Mouse (Mus musculus) liver, adult 2 months (tissue): ENCODE data around the gene Nlrc3. TPM values are rescaled to one million over a fixed set of nuclear protein-coding genes. Genes with fewer than 3 reads are reported as not detected.

Experiments used
- DNase-seq: peaks from one replicate; pipeline ENCODE4 v3.0.0-alpha.2; 2011; ENCODE audit warnings: low read depth, low spot score; ENCODE audit errors: extremely low read depth
- H3K27ac ChIP-seq: fragments of 200-500 bp; replicated peaks from 2 replicates; pipeline ENCODE4 v1.5.1; 2012; ENCODE audit warnings: low read depth, mild to moderate bottlenecking, control low read depth, inconsistent platforms, low read length; ENCODE audit not compliant: insufficient read depth
- H3K27me3 ChIP-seq: fragments of 200-500 bp; 2 replicates; pipeline ENCODE4 v1.6.1; 2012; ENCODE audit warnings: mild to moderate bottlenecking, moderate library complexity, low read length, inconsistent platforms; ENCODE audit not compliant: control insufficient read depth, insufficient read depth
- H3K36me3 ChIP-seq: fragments of 200-500 bp; 2 replicates; pipeline ENCODE4 v1.6.1; 2012; ENCODE audit warnings: low read length, inconsistent platforms; ENCODE audit not compliant: control insufficient read depth, insufficient read depth
- H3K4me1 ChIP-seq: fragments of 200-500 bp; 2 replicates; pipeline ENCODE4 v1.6.1; 2011; ENCODE audit warnings: low read length; ENCODE audit not compliant: control insufficient read depth, insufficient read depth
- H3K4me3 ChIP-seq: fragments of 200-500 bp; 2 replicates; pipeline ENCODE4 v1.5.1; 2011; ENCODE audit warnings: low read depth, mild to moderate bottlenecking, control low read depth, low read length, moderate library complexity; ENCODE audit not compliant: insufficient read depth
- H3K79me2 ChIP-seq: fragments of 200-500 bp; 2 replicates; pipeline ENCODE4 v1.6.1; 2012; ENCODE audit warnings: inconsistent platforms, mild to moderate bottlenecking, low read length, moderate library complexity; ENCODE audit not compliant: control insufficient read depth, insufficient read depth
- H3K9ac ChIP-seq: fragments of 200-500 bp; 2 replicates; pipeline ENCODE4 v1.6.1; 2012; ENCODE audit warnings: low read depth, mild to moderate bottlenecking, control low read depth, inconsistent platforms, low read length
- CTCF ChIP-seq: fragments of 200-500 bp; IDR thresholded peaks from 2 replicates; pipeline ENCODE4 v1.5.1; 2011; ENCODE audit warnings: low read depth, low read length, control low read depth
- POLR2A ChIP-seq: fragments of 200-500 bp; IDR thresholded peaks from 2 replicates; pipeline ENCODE4 v1.6.1; 2011; ENCODE audit warnings: low read length, control low read depth; ENCODE audit not compliant: insufficient read depth; ENCODE audit errors: extremely low read depth
- WGBS: fragments of 180-500 bp; shearing (Covaris S2); methylation state at CpG from one replicate; pipeline ENCODE4 v1.1.7; 2018; 5-methylcytosine and 5-hydroxymethylcytosine counted together
- polyA plus RNA-seq: library from polyadenylated mRNA; depleted of rRNA; stranded (reverse); fragments of >200 nt; gene quantifications from 2 replicates; pipeline ENCODE4 v1.2.3, GENCODE M21; 2012; rRNA removed
- total RNA-seq: library from RNA; depleted of rRNA; stranded (reverse); fragments of >200 nt; gene quantifications from 2 replicates; pipeline ENCODE4 v1.2.3, GENCODE M21; 2014; rRNA removed

Nlrc3 gene
- total and polyA plus RNA-seq, 2 experiments: 0.18 to 0.67 TPM

- Histone ChIP-seq H3K9ac (no peak overlapping the region), H3K79me2 (no peaks in the 10 kb centered on the region), H3K36me3 (peaks cover 14% of the 10 kb centered on the region), H3K4me3 (no peak overlapping the region), H3K27me3 (no peaks in the 10 kb centered on the region), H3K4me1 (peaks cover 2% of the 10 kb centered on the region; the same call in 1 of the 2 replicates), H3K27ac (no peak overlapping the region)
- no peak for TF ChIP-seq CTCF
- TF ChIP-seq POLR2A: no peak
- WGBS: 79% methylated on average over 2 of the region's 2 CpGs
- no peak for DNase-seq
Measured at GRCm38 (mm10) chr16:3907471-3907870, 69.0 kb downstream of the Nlrc3 start.

GRCm38 (mm10) chr16:3896553-3896952 lies 79.9 kb downstream of the Nlrc3 start:
- TF ChIP-seq CTCF: no peak
- DNase-seq: no peak
- H3K27ac ChIP-seq: no peak overlapping the region
- H3K27me3 ChIP-seq: no peaks in the 10 kb centered on the region
- 88% methylated on average over 1 of the region's 1 CpGs for WGBS
- no peak overlapping the region for H3K9ac ChIP-seq
- H3K36me3 ChIP-seq: peaks cover 57% of the 10 kb centered on the region
- H3K4me1 ChIP-seq: peaks cover 8% of the 10 kb centered on the region
- H3K79me2 ChIP-seq: peaks cover 25% of the 10 kb centered on the region
- H3K4me3 ChIP-seq: no peak overlapping the region

GRCm38 (mm10) chr16:3896046-3896445 lies 80.4 kb downstream of the Nlrc3 start:
- peaks cover 52% of the 10 kb centered on the region for H3K36me3 ChIP-seq
- 79% methylated on average over 6 of the region's 6 CpGs for WGBS

GRCm38 (mm10) chr16:3895173-3895792 lies 81.1 kb downstream of the Nlrc3 start:
- peaks cover 27% of the 10 kb centered on the region for H3K79me2 ChIP-seq
- peak overlapping the region; percentile 1; the same call in 1 of the 2 replicates for H3K9ac ChIP-seq
- H3K4me3 ChIP-seq: no peak overlapping the region; the same call in 1 of the 2 replicates
- 59% methylated on average over 9 of the region's 9 CpGs for WGBS
- peaks cover 13% of the 10 kb centered on the region for H3K4me1 ChIP-seq
- TF ChIP-seq CTCF (no peak), POLR2A (no peak)
- peak overlapping the region; percentile 48 for H3K27ac ChIP-seq
- no peaks in the 10 kb centered on the region for H3K27me3 ChIP-seq
- peak; percentile 52 for DNase-seq
- peaks cover 44% of the 10 kb centered on the region for H3K36me3 ChIP-seq

More at GRCm38 (mm10) chr16:3896046-3896445, 80.4 kb downstream of the Nlrc3 start:
- H3K27me3 ChIP-seq: no peaks in the 10 kb centered on the region
- peaks cover 8% of the 10 kb centered on the region for H3K4me1 ChIP-seq
- no peak overlapping the region for H3K4me3 ChIP-seq
- H3K79me2 ChIP-seq: peaks cover 27% of the 10 kb centered on the region
- H3K27ac ChIP-seq: no peak overlapping the region
- TF ChIP-seq POLR2A (no peak), CTCF (no peak)
- H3K9ac ChIP-seq: no peak overlapping the region
- DNase-seq: no peak

Other genes starting within 250 kb of the Nlrc3 start
- 9.0 and 9.3 TPM in 2 replicates for gene Zfp263, start 232.5 kb downstream of the Nlrc3 start, total RNA-seq
- 3.1 and 4.1 TPM in 2 replicates for gene Zfp263, start 232.5 kb downstream of the Nlrc3 start, polyA plus RNA-seq
- gene Olfr15, start 145.8 kb downstream of the Nlrc3 start, total RNA-seq: not detected in 2 replicates
- gene Olfr15, start 145.8 kb downstream of the Nlrc3 start, polyA plus RNA-seq: not detected in 2 replicates
- gene Zfp174, start 129.4 kb downstream of the Nlrc3 start, total RNA-seq: 1.3 and 1.5 TPM in 2 replicates
- gene Zfp174, start 129.4 kb downstream of the Nlrc3 start, polyA plus RNA-seq: 0.71 and 0.73 TPM in 2 replicates
- 32.0 and 43.4 TPM in 2 replicates for gene Naa60, start 104.3 kb downstream of the Nlrc3 start, total RNA-seq
- 83.0 and 88.5 TPM in 2 replicates for gene Naa60, start 104.3 kb downstream of the Nlrc3 start, polyA plus RNA-seq
- gene Zfp597, start 92.1 kb downstream of the Nlrc3 start, total RNA-seq: 8.5 and 10.1 TPM in 2 replicates
- 1.6 and 2.1 TPM in 2 replicates for gene Zfp597, start 92.1 kb downstream of the Nlrc3 start, polyA plus RNA-seq
- 0.40 and 0.46 TPM in 2 replicates for gene Gm20695, start 92.0 kb downstream of the Nlrc3 start, total RNA-seq
- 0.13 and 0.19 TPM in 2 replicates for gene Gm20695, start 92.0 kb downstream of the Nlrc3 start, polyA plus RNA-seq
- 0.40 and 0.46 TPM in 2 replicates for gene 1700037C18Rik, start 67.9 kb downstream of the Nlrc3 start, total RNA-seq
- gene 1700037C18Rik, start 67.9 kb downstream of the Nlrc3 start, polyA plus RNA-seq: 1.4 and 1.5 TPM in 2 replicates
- gene Cluap1, start 67.8 kb downstream of the Nlrc3 start, total RNA-seq: 5.0 and 5.4 TPM in 2 replicates
- gene Cluap1, start 67.8 kb downstream of the Nlrc3 start, polyA plus RNA-seq: 2.5 and 2.7 TPM in 2 replicates
- gene Slx4, start 27.1 kb upstream of the Nlrc3 start, total RNA-seq: 2.6 and 3.4 TPM in 2 replicates
- 2.7 and 6.6 TPM in 2 replicates for gene Slx4, start 27.1 kb upstream of the Nlrc3 start, polyA plus RNA-seq
- 0.13 TPM in 1 of 2 replicates, not detected in the other for gene Dnase1, start 60.3 kb upstream of the Nlrc3 start, total RNA-seq
- gene Dnase1, start 60.3 kb upstream of the Nlrc3 start, polyA plus RNA-seq: 0.16 and 0.24 TPM in 2 replicates
- gene Trap1, start 101.2 kb upstream of the Nlrc3 start, total RNA-seq: 151 and 167 TPM in 2 replicates
- gene Trap1, start 101.2 kb upstream of the Nlrc3 start, polyA plus RNA-seq: 161 and 179 TPM in 2 replicates
- 10.1 and 15.2 TPM in 2 replicates for gene Crebbp, start 237.4 kb upstream of the Nlrc3 start, total RNA-seq
- gene Crebbp, start 237.4 kb upstream of the Nlrc3 start, polyA plus RNA-seq: 7.0 and 8.4 TPM in 2 replicates